In genomic region chr8:125034669-125035068, GRCm38 (mm10) we compare ENCODE assay signal across 8 mouse cellular contexts. TPM values are rescaled to one million over a fixed set of nuclear protein-coding genes. Genes with fewer than 3 reads are reported as not detected.
A peak's percentile ranks its signal among the peaks of the same experiment; 100 is the strongest.
DNase-seq lines count a peak whose midpoint lies in the region; ATAC-seq and TF ChIP-seq lines count a peak whose summit lies in the region.

No protein-coding gene starts in this region.

- TF ChIP-seq EP300 in liver, postnatal 0 days (IDR thresholded peaks at IDR 0.05; ENCODE audit: low read depth), result no peak

- no peak overlapping the region for H3K4me2 ChIP-seq in liver, postnatal 0 days (ENCODE audit: low read depth, low read length)
- H3K4me2 ChIP-seq in neural tube, embryonic 14.5 days (ENCODE audit: low read depth, low read length), result no peak overlapping the region

- H3K4me1 ChIP-seq in liver, postnatal 0 days (ENCODE audit: insufficient read depth), result peaks cover 7% of the 10 kb centered on the region; the same call in 1 of the 2 replicates
- no peaks in the 10 kb centered on the region for H3K4me1 ChIP-seq in neural tube, embryonic 14.5 days (ENCODE audit: control insufficient read depth, insufficient read depth, low read length)

- H3K4me3 ChIP-seq in liver, postnatal 0 days (ENCODE audit: low read depth, low read length), result no peak overlapping the region
- H3K4me3 ChIP-seq in neural tube, embryonic 14.5 days (ENCODE audit: low read depth, low read length), result no peak overlapping the region

- peaks cover 11% of the 10 kb centered on the region for H3K36me3 ChIP-seq in liver, postnatal 0 days (replicated peaks; ENCODE audit: insufficient read depth, low read length)
- peaks cover 25% of the 10 kb centered on the region for H3K36me3 ChIP-seq in neural tube, embryonic 14.5 days (ENCODE audit: control insufficient read depth, insufficient read depth, low read length)

- no peak overlapping the region for H3K27ac ChIP-seq in liver, postnatal 0 days (ENCODE audit: low read depth)
- H3K27ac ChIP-seq in neural tube, embryonic 14.5 days (ENCODE audit: low read depth, low read length), result no peak overlapping the region

- DNase-seq in A20 (ENCODE audit: low read depth, low spot score), result peak; percentile 64
- DNase-seq in NIH3T3 (ENCODE audit: low read depth), result peak; percentile 76
- peak; percentile 82 for DNase-seq in cerebellum, adult 8-10 months
- peak; percentile 19 to 56 for DNase-seq in frontal cortex, postnatal 25 days (ENCODE audit: low spot score in 2 of 2)
- DNase-seq in kidney, adult 9 months, result peak; percentile 50
- DNase-seq in liver, postnatal 0 days, result peak; percentile 77
- peak; percentile 62 for DNase-seq in thymus, postnatal 0 days (ENCODE audit: low spot score)

- no peaks in the 10 kb centered on the region for H3K27me3 ChIP-seq in liver, postnatal 0 days (ENCODE audit: insufficient read depth, low read length)
- H3K27me3 ChIP-seq in neural tube, embryonic 14.5 days (ENCODE audit: control insufficient read depth, insufficient read depth, low read length), result no peaks in the 10 kb centered on the region

- H3K9ac ChIP-seq in liver, postnatal 0 days (replicated peaks), result no peak overlapping the region
- no peak overlapping the region for H3K9ac ChIP-seq in neural tube, embryonic 14.5 days (replicated peaks; ENCODE audit: low read depth, low read length)

- no peaks in the 10 kb centered on the region for H3K9me3 ChIP-seq in liver, postnatal 0 days (ENCODE audit: low read length)
- no peaks in the 10 kb centered on the region for H3K9me3 ChIP-seq in neural tube, embryonic 14.5 days (ENCODE audit: control insufficient read depth, low read length)

- 37% methylated on average over 8 of the region's 8 CpGs for WGBS in liver, postnatal 0 days (ENCODE audit: insufficient replicate concordance)
- WGBS in neural tube, embryonic 14.5 days, result 24% methylated on average over 8 of the region's 8 CpGs

- ATAC-seq in liver, postnatal 0 days, result peak; percentile 33; the same call in 1 of the 2 replicates
- ATAC-seq in neural tube, embryonic 14.5 days (ENCODE audit: low read depth), result peak; percentile 14; the same call in 1 of the 2 replicates

- peak; percentile 87 for TF ChIP-seq CTCF in liver, postnatal 0 days (IDR thresholded peaks at IDR 0.05; ENCODE audit: low read depth)

RNA-seq across cellular contexts. Expression of gene Disc1, which starts 19.3 kb away (rescaled TPM):
- polyA plus RNA-seq in liver, postnatal 0 days (2015; fragmentation: Nextera tagmentation; extraction: Ambion mirVana), result 0.19 and 0.22 TPM in 2 replicates
- 1.0 and 1.2 TPM in 2 replicates for polyA plus RNA-seq in neural tube, embryonic 14.5 days (2014; fragmentation: Nextera tagmentation; extraction: Ambion mirVana)
- polyA plus RNA-seq in thymus, postnatal 0 days (2015; fragmentation: Nextera tagmentation; extraction: Ambion mirVana), result 0.31 and 0.46 TPM in 2 replicates

RNA-seq across cellular contexts. Expression of gene Tsnax, which starts 21.9 kb away (rescaled TPM):
- polyA plus RNA-seq in liver, postnatal 0 days (2015; fragmentation: Nextera tagmentation; extraction: Ambion mirVana), result 28.2 and 29.5 TPM in 2 replicates
- polyA plus RNA-seq in neural tube, embryonic 14.5 days (2014; fragmentation: Nextera tagmentation; extraction: Ambion mirVana), result 208 and 215 TPM in 2 replicates
- 120 and 129 TPM in 2 replicates for polyA plus RNA-seq in thymus, postnatal 0 days (2015; fragmentation: Nextera tagmentation; extraction: Ambion mirVana)
